ENCODE assay signal across 8 mouse cellular contexts in the genomic region with DNA sequence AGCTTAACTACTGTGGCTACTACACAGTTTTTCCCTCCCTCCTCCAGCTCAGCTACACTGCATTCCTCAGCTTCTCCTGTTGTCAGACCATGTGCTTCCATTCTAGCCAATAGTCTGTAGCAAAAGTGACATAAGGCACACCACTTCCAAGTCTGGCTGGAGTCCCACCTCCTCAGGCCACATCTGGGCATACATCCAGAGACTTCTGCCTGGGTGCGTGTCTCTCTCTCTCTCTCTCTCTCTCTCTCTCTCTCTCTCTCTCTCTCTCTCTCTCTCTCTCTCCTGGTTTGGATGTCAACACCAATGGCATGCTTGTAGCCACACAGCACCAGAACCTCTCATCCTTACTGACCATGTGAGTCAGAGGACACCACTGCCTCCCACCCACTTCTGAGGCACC. TPM values are rescaled to one million over a fixed set of nuclear protein-coding genes. Genes with fewer than 3 reads are reported as not detected.
DNase-seq lines count a peak whose midpoint lies in the region; ATAC-seq and TF ChIP-seq lines count a peak whose summit lies in the region.
"Had no signal": no experiment of that assay in that cellular context is flagged by ENCODE, and none has a peak within 500 bp of the region (broad histone marks: within the 10 kb centered on the region; RNA-seq: fewer than 3 reads in every experiment).

No protein-coding gene starts in this region.

- no peak for ATAC-seq in liver, embryonic 11.5 days (replicated peaks; ENCODE audit: low FRiP score)
- no peak for ATAC-seq in liver, postnatal 0 days
- peak; percentile 94 for ATAC-seq in embryonic facial prominence, embryonic 14.5 days (ENCODE audit: low read depth)
- ATAC-seq in heart, postnatal 0 days (ENCODE audit: insufficient read depth, low read depth), result peak; percentile 96

- H3K36me3 ChIP-seq in liver, embryonic 11.5 days (ENCODE audit: control insufficient read depth, insufficient read depth, low read length), result no peaks in the 10 kb centered on the region
- no peaks in the 10 kb centered on the region for H3K36me3 ChIP-seq in liver, postnatal 0 days (replicated peaks; ENCODE audit: insufficient read depth, low read length)
- no peaks in the 10 kb centered on the region for H3K36me3 ChIP-seq in embryonic facial prominence, embryonic 14.5 days (ENCODE audit: control insufficient read depth, insufficient read depth, low read length)
- no peaks in the 10 kb centered on the region for H3K36me3 ChIP-seq in heart, postnatal 0 days (replicated peaks; ENCODE audit: control insufficient read depth, insufficient read depth, low read length)
- H3K36me3 ChIP-seq: hindbrain, embryonic 15.5 days had no signal

- no peak overlapping the region for H3K4me2 ChIP-seq in liver, embryonic 11.5 days
- no peak overlapping the region for H3K4me2 ChIP-seq in liver, postnatal 0 days (ENCODE audit: low read depth, low read length)
- no peak overlapping the region for H3K4me2 ChIP-seq in embryonic facial prominence, embryonic 14.5 days (ENCODE audit: low read depth, low read length)
- no peak overlapping the region for H3K4me2 ChIP-seq in heart, postnatal 0 days (ENCODE audit: low read depth, low read length)
- H3K4me2 ChIP-seq: hindbrain, embryonic 15.5 days had no signal

- peaks cover 7% of the 10 kb centered on the region for H3K4me1 ChIP-seq in liver, embryonic 11.5 days (replicated peaks; ENCODE audit: control insufficient read depth, insufficient read depth, low read length)
- H3K4me1 ChIP-seq in liver, postnatal 0 days (ENCODE audit: insufficient read depth), result no peaks in the 10 kb centered on the region
- H3K4me1 ChIP-seq in embryonic facial prominence, embryonic 14.5 days (ENCODE audit: control insufficient read depth, insufficient read depth, low read length), result 0 out of 2 replicates have a peak, but pooled peaks cover 4% of the 10 kb centered on the region
- peaks cover 6% of the 10 kb centered on the region; the same call in 1 of the 2 replicates for H3K4me1 ChIP-seq in heart, postnatal 0 days (ENCODE audit: control insufficient read depth, insufficient read depth)
- H3K4me1 ChIP-seq: hindbrain, embryonic 15.5 days had no signal

- 64% methylated on average over 1 of the region's 1 CpGs for WGBS in liver, embryonic 11.5 days
- 54% methylated on average over 1 of the region's 1 CpGs for WGBS in liver, postnatal 0 days (ENCODE audit: insufficient replicate concordance)
- WGBS in embryonic facial prominence, embryonic 14.5 days, result 40% methylated on average over 1 of the region's 1 CpGs
- 8% methylated on average over 1 of the region's 1 CpGs for WGBS in heart, postnatal 0 days

- no peak overlapping the region for H3K4me3 ChIP-seq in liver, embryonic 11.5 days (ENCODE audit: low read depth, low read length)
- H3K4me3 ChIP-seq in liver, postnatal 0 days (ENCODE audit: low read depth, low read length), result no peak overlapping the region
- H3K4me3 ChIP-seq in embryonic facial prominence, embryonic 14.5 days (ENCODE audit: low read depth, low read length), result no peak overlapping the region
- H3K4me3 ChIP-seq in heart, postnatal 0 days (ENCODE audit: low read depth, low read length), result no peak overlapping the region
- H3K4me3 ChIP-seq: hindbrain, embryonic 15.5 days had no signal

- TF ChIP-seq EP300 in liver, postnatal 0 days (IDR thresholded peaks at IDR 0.05; ENCODE audit: low read depth), result no peak
- no peak for TF ChIP-seq EP300 in heart, postnatal 0 days (IDR thresholded peaks at IDR 0.05; ENCODE audit: low read depth)

- DNase-seq in liver, embryonic 11.5 days (ENCODE audit: low spot score), result peak; percentile 23
- no peak for DNase-seq in liver, postnatal 0 days
- DNase-seq in embryonic facial prominence, embryonic 14.5 days (ENCODE audit: low spot score), result peak; percentile 93
- peak; percentile 89 for DNase-seq in heart, postnatal 0 days (ENCODE audit: low spot score)
- peak; percentile 57 for DNase-seq in skeletal muscle tissue, adult 2 months (ENCODE audit: low read depth, low spot score)
- no peak for DNase-seq in spleen, postnatal 14 days (ENCODE audit: low spot score in 2 of 2)
- no peak for DNase-seq in right cerebral cortex, adult 2 months (ENCODE audit: low spot score in 2 of 2)

- no peaks in the 10 kb centered on the region for H3K9me3 ChIP-seq in liver, embryonic 11.5 days (ENCODE audit: control insufficient read depth, low read length)
- no peaks in the 10 kb centered on the region for H3K9me3 ChIP-seq in liver, postnatal 0 days (ENCODE audit: low read length)
- no peaks in the 10 kb centered on the region for H3K9me3 ChIP-seq in embryonic facial prominence, embryonic 14.5 days (ENCODE audit: control insufficient read depth, low read length)
- H3K9me3 ChIP-seq in heart, postnatal 0 days (replicated peaks; ENCODE audit: control insufficient read depth, low read length), result no peaks in the 10 kb centered on the region
- H3K9me3 ChIP-seq: hindbrain, embryonic 15.5 days had no signal

- no peak overlapping the region for H3K27ac ChIP-seq in liver, embryonic 11.5 days (ENCODE audit: low read depth, low read length)
- H3K27ac ChIP-seq in liver, postnatal 0 days (ENCODE audit: low read depth), result no peak overlapping the region
- peak overlapping the region; percentile 49; the same call in 1 of the 2 replicates for H3K27ac ChIP-seq in embryonic facial prominence, embryonic 14.5 days (replicated peaks; ENCODE audit: low read depth, low read length)
- H3K27ac ChIP-seq in heart, postnatal 0 days (ENCODE audit: low read depth), result peak overlapping the region; percentile 62
- H3K27ac ChIP-seq: hindbrain, embryonic 15.5 days had no signal

- H3K27me3 ChIP-seq in liver, embryonic 11.5 days (replicated peaks; ENCODE audit: control insufficient read depth, insufficient read depth, low read length), result no peaks in the 10 kb centered on the region
- H3K27me3 ChIP-seq in liver, postnatal 0 days (ENCODE audit: insufficient read depth, low read length), result no peaks in the 10 kb centered on the region
- H3K27me3 ChIP-seq in embryonic facial prominence, embryonic 14.5 days (replicated peaks; ENCODE audit: control insufficient read depth, insufficient read depth, low read length), result no peaks in the 10 kb centered on the region
- H3K27me3 ChIP-seq in heart, postnatal 0 days (ENCODE audit: control insufficient read depth, insufficient read depth, low read length), result no peaks in the 10 kb centered on the region
- H3K27me3 ChIP-seq: hindbrain, embryonic 15.5 days had no signal

- TF ChIP-seq CTCF in liver, postnatal 0 days (IDR thresholded peaks at IDR 0.05; ENCODE audit: low read depth), result no peak
- no peak for TF ChIP-seq CTCF in heart, postnatal 0 days (IDR thresholded peaks at IDR 0.05; ENCODE audit: low read depth)

- H3K9ac ChIP-seq in liver, embryonic 11.5 days (ENCODE audit: low read depth, low read length), result no peak overlapping the region
- no peak overlapping the region for H3K9ac ChIP-seq in liver, postnatal 0 days (replicated peaks)
- H3K9ac ChIP-seq in embryonic facial prominence, embryonic 14.5 days (ENCODE audit: low read depth, low read length), result no peak overlapping the region
- H3K9ac ChIP-seq in heart, postnatal 0 days (replicated peaks; ENCODE audit: low read depth, low read length), result no peak overlapping the region
- H3K9ac ChIP-seq: hindbrain, embryonic 15.5 days had no signal

RNA-seq across cellular contexts. Expression of a gene that starts 55.6 kb away (rescaled TPM):
- 17.6 and 19.1 TPM in 2 replicates for polyA plus RNA-seq in liver, embryonic 11.5 days (2014; fragmentation: Nextera tagmentation; extraction: Ambion mirVana)
- polyA plus RNA-seq in liver, postnatal 0 days (2015; fragmentation: Nextera tagmentation; extraction: Ambion mirVana), result 5.8 and 5.9 TPM in 2 replicates
- 17.5 and 18.2 TPM in 2 replicates for polyA plus RNA-seq in embryonic facial prominence, embryonic 14.5 days (2014; fragmentation: Nextera tagmentation; extraction: Ambion mirVana)
- 9.2 and 14.0 TPM in 2 replicates for total RNA-seq in heart, postnatal 0 days (2014; rRNA removed; ENCODE audit: low replicate concordance)
- polyA plus RNA-seq in heart, postnatal 0 days (2015; fragmentation: Nextera tagmentation; extraction: Ambion mirVana), result 5.3 and 6.1 TPM in 2 replicates

Comparison
In these comparisons a context has a peak if more than half of its experiments do, and no peak if none do; other contexts are left out.
1. DNase-seq: peak in liver, embryonic 11.5 days (single experiment), embryonic facial prominence, embryonic 14.5 days (single experiment), heart, postnatal 0 days (single experiment) and skeletal muscle tissue, adult 2 months (single experiment); none in liver, postnatal 0 days (single experiment), spleen, postnatal 14 days (0 of 2) and right cerebral cortex, adult 2 months (0 of 2).
2. ATAC-seq: peak in embryonic facial prominence, embryonic 14.5 days (single experiment) and heart, postnatal 0 days (single experiment); none in liver, embryonic 11.5 days (single experiment) and liver, postnatal 0 days (single experiment).
3. H3K27ac ChIP-seq: peak in embryonic facial prominence, embryonic 14.5 days (single experiment) and heart, postnatal 0 days (single experiment); none in liver, embryonic 11.5 days (single experiment) and liver, postnatal 0 days (single experiment).